Mouse (Mus musculus): ENCODE measurements around the gene Ccnl1. TPM values are rescaled to one million over a fixed set of nuclear protein-coding genes. Genes with fewer than 3 reads are reported as not detected.

The Ccnl1 gene
- polyA plus RNA-seq, 1 experiment from 2014 or later, result 82.6 TPM

- H3K9me3 ChIP-seq (replicated peaks; ENCODE audit: low read length), result no peaks in the 10 kb centered on the region
- no peak for TF ChIP-seq CTCF (IDR thresholded peaks at IDR 0.05; ENCODE audit: low read depth)
- no peak overlapping the region for H3K4me2 ChIP-seq (ENCODE audit: low read length)
- 0 out of 2 replicates have a peak, but pooled peaks cover 3% of the 10 kb centered on the region for H3K4me1 ChIP-seq (replicated peaks; ENCODE audit: insufficient read depth, low read length)
- no peak overlapping the region for H3K27ac ChIP-seq
- DNase-seq (ENCODE audit: low spot score) (peak; percentile 14), ATAC-seq (replicated peaks; ENCODE audit: low FRiP score, low read depth) (no peak)
- no peaks in the 10 kb centered on the region for H3K36me3 ChIP-seq (ENCODE audit: insufficient read depth, low read length)
- H3K9ac ChIP-seq (ENCODE audit: low read depth, low read length), result no peak overlapping the region
- H3K4me3 ChIP-seq (replicated peaks; ENCODE audit: low read depth, low read length), result no peak overlapping the region
- 41% methylated on average over 7 of the region's 7 CpGs for WGBS
- H3K27me3 ChIP-seq (ENCODE audit: insufficient read depth, low read length), result no peaks in the 10 kb centered on the region
Observed at GRCm38 (mm10) chr3:65905281-65906169, 52.5 kb downstream of the Ccnl1 start.

GRCm38 (mm10) chr3:65904711-65905110, 53.3 kb downstream of the Ccnl1 start:
- Histone ChIP-seq H3K4me3 (replicated peaks; ENCODE audit: low read depth, low read length) (no peak overlapping the region), H3K27ac (no peak overlapping the region), H3K9me3 (replicated peaks; ENCODE audit: low read length) (no peaks in the 10 kb centered on the region), H3K36me3 (ENCODE audit: insufficient read depth, low read length) (no peaks in the 10 kb centered on the region), H3K4me1 (replicated peaks; ENCODE audit: insufficient read depth, low read length) (0 out of 2 replicates have a peak, but pooled peaks cover 3% of the 10 kb centered on the region), H3K27me3 (ENCODE audit: insufficient read depth, low read length) (no peaks in the 10 kb centered on the region), H3K4me2 (ENCODE audit: low read length) (no peak overlapping the region), H3K9ac (ENCODE audit: low read depth, low read length) (no peak overlapping the region)
- ATAC-seq (replicated peaks; ENCODE audit: low FRiP score, low read depth) (no peak), DNase-seq (ENCODE audit: low spot score) (no peak)
- no peak for TF ChIP-seq CTCF (IDR thresholded peaks at IDR 0.05; ENCODE audit: low read depth)
- WGBS, result 16% methylated on average over 6 of the region's 6 CpGs

- Histone ChIP-seq H3K27ac (no peak overlapping the region), H3K4me1 (replicated peaks; ENCODE audit: insufficient read depth, low read length) (0 out of 2 replicates have a peak, but pooled peaks cover 3% of the 10 kb centered on the region), H3K27me3 (ENCODE audit: insufficient read depth, low read length) (no peaks in the 10 kb centered on the region), H3K4me3 (replicated peaks; ENCODE audit: low read depth, low read length) (no peak overlapping the region), H3K4me2 (ENCODE audit: low read length) (no peak overlapping the region), H3K9ac (ENCODE audit: low read depth, low read length) (no peak overlapping the region), H3K36me3 (ENCODE audit: insufficient read depth, low read length) (no peaks in the 10 kb centered on the region), H3K9me3 (replicated peaks; ENCODE audit: low read length) (no peaks in the 10 kb centered on the region)
- DNase-seq (ENCODE audit: low spot score) (peak; percentile 38), ATAC-seq (replicated peaks; ENCODE audit: low FRiP score, low read depth) (no peak)
- TF ChIP-seq CTCF (IDR thresholded peaks at IDR 0.05; ENCODE audit: low read depth), result no peak
- WGBS, result 7% methylated on average over 4 of the region's 4 CpGs
Observed at GRCm38 (mm10) chr3:65904106-65904505, 53.9 kb downstream of the Ccnl1 start.

GRCm38 (mm10) chr3:65898598-65899278, 59.3 kb downstream of the Ccnl1 start:
- WGBS, result 64% methylated on average over 8 of the region's 8 CpGs
- no peak overlapping the region for H3K9ac ChIP-seq (ENCODE audit: low read depth, low read length)
- H3K4me3 ChIP-seq (replicated peaks; ENCODE audit: low read depth, low read length), result no peak overlapping the region
- no peak overlapping the region for H3K27ac ChIP-seq
- no peak overlapping the region for H3K4me2 ChIP-seq (ENCODE audit: low read length)
- DNase-seq (ENCODE audit: low spot score), result no peak
- no peaks in the 10 kb centered on the region for H3K36me3 ChIP-seq (ENCODE audit: insufficient read depth, low read length)
- no peak for ATAC-seq (replicated peaks; ENCODE audit: low FRiP score, low read depth)
- no peaks in the 10 kb centered on the region for H3K4me1 ChIP-seq (replicated peaks; ENCODE audit: insufficient read depth, low read length)
- no peaks in the 10 kb centered on the region for H3K27me3 ChIP-seq (ENCODE audit: insufficient read depth, low read length)
- TF ChIP-seq CTCF (IDR thresholded peaks at IDR 0.05; ENCODE audit: low read depth), result no peak
- H3K9me3 ChIP-seq (replicated peaks; ENCODE audit: low read length), result no peaks in the 10 kb centered on the region

- 50% methylated on average over 3 of the region's 3 CpGs for WGBS
- no peaks in the 10 kb centered on the region for H3K4me1 ChIP-seq (replicated peaks; ENCODE audit: insufficient read depth, low read length)
- H3K27me3 ChIP-seq (ENCODE audit: insufficient read depth, low read length), result no peaks in the 10 kb centered on the region
- no peak overlapping the region for H3K4me2 ChIP-seq (ENCODE audit: low read length)
- H3K9me3 ChIP-seq (replicated peaks; ENCODE audit: low read length), result no peaks in the 10 kb centered on the region
- no peak overlapping the region for H3K4me3 ChIP-seq (replicated peaks; ENCODE audit: low read depth, low read length)
- no peaks in the 10 kb centered on the region for H3K36me3 ChIP-seq (ENCODE audit: insufficient read depth, low read length)
- H3K9ac ChIP-seq (ENCODE audit: low read depth, low read length), result no peak overlapping the region
- ATAC-seq (replicated peaks; ENCODE audit: low FRiP score, low read depth), result no peak
- no peak overlapping the region for H3K27ac ChIP-seq
- DNase-seq (ENCODE audit: low spot score), result no peak
- no peak for TF ChIP-seq CTCF (IDR thresholded peaks at IDR 0.05; ENCODE audit: low read depth)
Observed at GRCm38 (mm10) chr3:65897233-65897993, 60.6 kb downstream of the Ccnl1 start.
